In the genomic region with DNA sequence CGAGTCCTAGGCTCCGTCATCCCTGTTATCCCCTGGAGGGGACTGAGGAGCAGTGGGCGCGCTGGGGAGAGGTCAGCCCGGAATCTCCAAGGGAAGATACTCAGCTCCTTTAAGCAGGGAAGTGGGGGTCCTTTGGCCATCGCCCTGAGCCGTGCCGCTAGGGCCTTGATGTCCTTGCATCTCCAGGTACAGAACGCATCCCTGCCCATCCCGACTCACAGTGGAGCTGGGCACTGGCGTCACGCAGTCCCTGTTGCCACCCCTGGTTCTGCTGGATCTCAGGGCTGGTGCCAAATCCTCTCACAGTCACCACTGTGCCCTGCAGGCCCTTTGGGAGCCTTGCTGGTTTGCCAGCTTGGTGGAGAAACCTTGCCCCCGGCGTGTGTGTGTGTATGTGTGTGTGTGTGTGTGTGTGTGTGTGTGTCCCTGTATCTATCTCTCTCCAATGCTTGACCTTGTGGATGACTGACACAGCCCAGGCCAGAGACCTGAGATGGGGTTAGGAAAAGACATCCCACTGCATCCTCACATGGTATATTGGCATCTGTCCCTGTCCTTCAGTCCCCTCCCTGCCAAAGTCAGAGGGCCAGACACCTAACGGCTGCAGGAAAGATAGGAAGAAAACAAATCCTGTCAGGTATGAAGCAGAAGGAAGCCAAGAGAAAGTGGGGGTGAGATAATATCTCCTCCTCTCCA, we compare ENCODE assay signal across 9 mouse cellular contexts. TPM values are rescaled to one million over a fixed set of nuclear protein-coding genes. Genes with fewer than 3 reads are reported as not detected.
DNase-seq lines count a peak whose midpoint lies in the region; ATAC-seq and TF ChIP-seq lines count a peak whose summit lies in the region.
"Had no signal": no experiment of that assay in that cellular context is flagged by ENCODE, and none has a peak within 500 bp of the region (broad histone marks: within the 10 kb centered on the region; RNA-seq: fewer than 3 reads in every experiment).

No protein-coding gene starts in this region.

- H3K4me2 ChIP-seq in forebrain, embryonic 15.5 days (replicated peaks), result peak overlapping the region; percentile 94
- peak overlapping the region; percentile 68 for H3K4me2 ChIP-seq in liver, embryonic 12.5 days
- peak overlapping the region; percentile 85 for H3K4me2 ChIP-seq in stomach, postnatal 0 days (replicated peaks; ENCODE audit: low read depth)

- H3K4me3 ChIP-seq in left cerebral cortex, adult 2 months, result peak overlapping the region; percentile 88
- H3K4me3 ChIP-seq in forebrain, embryonic 15.5 days, result peak overlapping the region; percentile 61
- H3K4me3 ChIP-seq in liver, embryonic 12.5 days, result peak overlapping the region; percentile 48
- peak overlapping the region; percentile 49 for H3K4me3 ChIP-seq in stomach, postnatal 0 days (ENCODE audit: low read depth, low read length)

- peak overlapping the region; percentile 98 for H3K27ac ChIP-seq in left cerebral cortex, adult 2 months
- peak overlapping the region; percentile 25; the same call in 1 of the 2 replicates for H3K27ac ChIP-seq in forebrain, embryonic 15.5 days (replicated peaks)
- H3K27ac ChIP-seq in liver, embryonic 12.5 days, result no peak overlapping the region
- H3K27ac ChIP-seq in stomach, postnatal 0 days (replicated peaks), result no peak overlapping the region
- H3K27ac ChIP-seq: macrophage had no signal

- TF ChIP-seq CTCF in left cerebral cortex, adult 2 months (IDR thresholded peaks at IDR 0.05), result no peak
- no peak for TF ChIP-seq CTCF in stomach, postnatal 0 days (IDR thresholded peaks at IDR 0.05; ENCODE audit: low read depth)

- peaks cover 59% of the 10 kb centered on the region for H3K4me1 ChIP-seq in forebrain, embryonic 15.5 days
- H3K4me1 ChIP-seq in liver, embryonic 12.5 days, result peaks cover 9% of the 10 kb centered on the region; the same call in 1 of the 2 replicates
- H3K4me1 ChIP-seq in stomach, postnatal 0 days (replicated peaks; ENCODE audit: control insufficient read depth, insufficient read depth), result no peaks in the 10 kb centered on the region

- intact Hi-C loops in left cerebral cortex, adult 2 months (cut with DNase I), result no loop called here

- WGBS in forebrain, embryonic 15.5 days, result 10% methylated on average over 15 of the region's 15 CpGs
- whole genome bisulfite sequencing in liver, embryonic 12.5 days (ENCODE audit: insufficient replicate concordance), result 10% methylated on average over 14 of the region's 15 CpGs
- WGBS in stomach, postnatal 0 days, result 14% methylated on average over 13 of the region's 15 CpGs

- peak overlapping the region; percentile 77 for H3K9ac ChIP-seq in forebrain, embryonic 15.5 days (replicated peaks)
- H3K9ac ChIP-seq in liver, embryonic 12.5 days, result no peak overlapping the region
- peak overlapping the region; percentile 65 for H3K9ac ChIP-seq in stomach, postnatal 0 days (ENCODE audit: low read length)

- no peaks in the 10 kb centered on the region for H3K9me3 ChIP-seq in forebrain, embryonic 15.5 days
- H3K9me3 ChIP-seq in liver, embryonic 12.5 days (replicated peaks), result no peaks in the 10 kb centered on the region
- no peaks in the 10 kb centered on the region for H3K9me3 ChIP-seq in stomach, postnatal 0 days (ENCODE audit: control insufficient read depth, low read length)

- DNase-seq in left cerebral cortex, adult 2 months (ENCODE audit: extremely low spot score in 1 of 2, low spot score in 2 of 2), result peak in 1 of 2 experiments; percentile 53
- no peak for DNase-seq in left cerebral cortex, adult 11 months (ENCODE audit: low spot score)
- peak; percentile 66 to 74 for DNase-seq in cerebellum, adult 18-20 months
- DNase-seq in stomach, postnatal 0 days (ENCODE audit: low spot score), result no peak
- DNase-seq in layer of hippocampus, postnatal 10 days (ENCODE audit: low spot score in 2 of 2), result no peak
- no peak for DNase-seq in right cerebral cortex, adult 2 months (ENCODE audit: low spot score in 2 of 2)

- peak; percentile 27; the same call in 1 of the 2 replicates for ATAC-seq in forebrain, embryonic 15.5 days (replicated peaks)
- ATAC-seq in liver, embryonic 12.5 days, result no peak
- no peak; the same call in 1 of the 2 replicates for ATAC-seq in stomach, postnatal 0 days (ENCODE audit: low FRiP score, low TSS enrichment)

- no peak for TF ChIP-seq EP300 in stomach, postnatal 0 days (optimal IDR thresholded peaks at IDR 0.05)

- no peaks in the 10 kb centered on the region for H3K36me3 ChIP-seq in forebrain, embryonic 15.5 days
- H3K36me3 ChIP-seq in liver, embryonic 12.5 days, result no peaks in the 10 kb centered on the region
- no peaks in the 10 kb centered on the region for H3K36me3 ChIP-seq in stomach, postnatal 0 days (ENCODE audit: control insufficient read depth, insufficient read depth, low read length)

- H3K27me3 ChIP-seq in forebrain, embryonic 15.5 days, result 0 out of 2 replicates have a peak, but pooled peaks cover 3% of the 10 kb centered on the region
- H3K27me3 ChIP-seq in liver, embryonic 12.5 days (replicated peaks), result peaks cover 60% of the 10 kb centered on the region
- no peaks in the 10 kb centered on the region for H3K27me3 ChIP-seq in stomach, postnatal 0 days (ENCODE audit: control insufficient read depth, insufficient read depth, low read length)

RNA-seq across cellular contexts. Expression of gene Rap1gap, which starts 0.6 kb away (rescaled TPM):
- 100 to 1,000 TPM; 267 to 315 TPM for total RNA-seq in left cerebral cortex, adult 2 months (2021)
- polyA plus RNA-seq in forebrain, embryonic 15.5 days (2015; fragmentation: Nextera tagmentation; extraction: Ambion mirVana), result 31.2 and 40.4 TPM in 2 replicates
- 2.2 and 2.3 TPM in 2 replicates for polyA plus RNA-seq in liver, embryonic 12.5 days (2016; fragmentation: Nextera tagmentation; extraction: Ambion mirVana)
- 70.1 and 73.0 TPM in 2 replicates for polyA plus RNA-seq in stomach, postnatal 0 days (2015; fragmentation: Nextera tagmentation; extraction: Ambion mirVana)
- 100 to 1,000 TPM; 206 to 220 TPM for total RNA-seq in layer of hippocampus, postnatal 10 days (2021)

Comparison
In these comparisons a context has a peak if more than half of its experiments do, and no peak if none do; other contexts are left out.
1. DNase-seq: peak in cerebellum, adult 18-20 months (2 of 2); none in left cerebral cortex, adult 11 months (single experiment), stomach, postnatal 0 days (single experiment), layer of hippocampus, postnatal 10 days (0 of 2) and right cerebral cortex, adult 2 months (0 of 2).
2. H3K27ac ChIP-seq: peak in left cerebral cortex, adult 2 months (single experiment) and forebrain, embryonic 15.5 days (single experiment); none in liver, embryonic 12.5 days (single experiment) and stomach, postnatal 0 days (single experiment).
3. Peak in every context shown above with its lines, with median percentiles within 50 percentile points of each other: H3K4me3 ChIP-seq and H3K4me2 ChIP-seq.